Comparison of ENCODE assay signal across 11 mouse cellular contexts in the genomic region with DNA sequence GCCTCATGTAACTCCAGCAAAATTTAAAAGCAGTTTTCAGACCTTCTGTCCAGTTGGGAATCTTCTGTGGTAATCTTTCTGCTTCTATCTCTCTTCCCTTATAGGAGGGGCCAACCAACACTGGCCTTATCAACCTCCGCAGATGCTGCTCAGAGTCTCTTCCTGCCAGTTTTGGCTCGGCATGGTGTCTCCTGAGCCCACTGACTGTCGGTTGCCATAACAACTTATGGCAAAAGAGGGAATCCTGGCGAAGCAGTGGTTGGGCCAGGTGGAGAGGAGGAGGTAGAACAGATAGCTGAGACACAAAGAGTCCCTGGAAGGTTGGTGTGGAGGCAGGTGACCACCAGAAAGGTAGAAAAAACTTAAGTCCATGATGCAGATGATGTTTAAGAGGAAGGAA.
A peak's percentile ranks its signal among the peaks of the same experiment; 100 is the strongest.
DNase-seq lines count a peak whose midpoint lies in the region.
"Had no signal": no experiment of that assay in that cellular context is flagged by ENCODE, and none has a peak within 500 bp of the region (broad histone marks: within the 10 kb centered on the region; RNA-seq: fewer than 3 reads in every experiment).

No protein-coding gene starts in this region.

- DNase-seq in layer of hippocampus, adult 11-12 months (ENCODE audit: low spot score) = peak; percentile 28
- no peak for DNase-seq in layer of hippocampus, postnatal 25 days (ENCODE audit: extremely low spot score in 1 of 2, low spot score in 1 of 2)
- peak; percentile 26 to 48 for DNase-seq in layer of hippocampus, adult 18-20 months (ENCODE audit: low spot score in 2 of 2)
- peak; percentile 15 for DNase-seq in left cerebral cortex, postnatal 4 days
- peak; percentile 34 for DNase-seq in right cerebral cortex, postnatal 25 days
- DNase-seq in heart, adult 18-20 months = no peak
- no peak for DNase-seq in urinary bladder, postnatal 36 days (ENCODE audit: low spot score in 2 of 2)
- DNase-seq: embryo, embryonic 11 days; gastrocnemius, postnatal 10 days; lung, postnatal 36 days; thymus, adult 18-20 months had no signal

- intact Hi-C loops in left cerebral cortex, postnatal 4 days (cut with DNase I) = no loop called here

Comparison
In these comparisons a context has a peak if more than half of its experiments do, and no peak if none do; other contexts are left out.
1. DNase-seq: peak in layer of hippocampus, adult 11-12 months (single experiment), layer of hippocampus, adult 18-20 months (2 of 2), left cerebral cortex, postnatal 4 days (single experiment) and right cerebral cortex, postnatal 25 days (single experiment); none in layer of hippocampus, postnatal 25 days (0 of 2), heart, adult 18-20 months (0 of 2) and urinary bladder, postnatal 36 days (0 of 2).